Mouse (Mus musculus) C2C12 (cell line): Measurements from ENCODE around the gene Ppil3.

Source experiments
- CEBPB ChIP-seq: IDR thresholded peaks from one replicate; pipeline ENCODE4 v1.6.1; 2011; ENCODE audit warnings: low read depth, mild to moderate bottlenecking, control low read depth, moderate library complexity
- CTCF ChIP-seq: IDR thresholded peaks from one replicate; pipeline ENCODE4 v1.5.1; 2011; ENCODE audit not compliant: control insufficient read depth, insufficient read depth, insufficient read length
- MYOD1 ChIP-seq: IDR thresholded peaks from one replicate; pipeline ENCODE4 v1.6.1; 2011; ENCODE audit warnings: low read depth; ENCODE audit not compliant: control insufficient read depth, insufficient read length
- MYOG ChIP-seq: IDR thresholded peaks from one replicate; pipeline ENCODE4 v1.6.1; 2011; ENCODE audit not compliant: control insufficient read depth, insufficient read length; ENCODE audit errors: extremely low read depth
- USF1 ChIP-seq: IDR thresholded peaks from one replicate; pipeline ENCODE4 v1.6.1; 2011; ENCODE audit warnings: low read depth, mild to moderate bottlenecking, control low read depth, moderate library complexity

GRCm38 (mm10) chr1:58422879-58423278 lies 22.4 kb downstream of the Ppil3 start:
- TF ChIP-seq CTCF: no peak
- TF ChIP-seq CEBPB: no peak
- no peak for TF ChIP-seq MYOG
- no peak for TF ChIP-seq MYOD1
- TF ChIP-seq USF1: no peak
